Mouse (Mus musculus) heart, embryonic 11.5 days (tissue): ENCODE measurements around the gene Gab1. TPM values are rescaled to one million over a fixed set of nuclear protein-coding genes. Genes with fewer than 3 reads are reported as not detected.

Experiments
- polyA plus RNA-seq: library from polyadenylated mRNA; unstranded; fragments of >200 nt; fragmentation: Nextera tagmentation; extraction: Ambion mirVana; gene quantifications from 2 replicates; pipeline ENCODE4 v1.2.1, GENCODE M21; 2014

Gab1 gene
- polyA plus RNA-seq, 1 experiment from 2014 or later, result 35.0 TPM

Other genes starting within 250 kb of the Gab1 start
- 51.6 and 52.7 TPM in 2 replicates for gene Smarca5, start 141.0 kb downstream of the Gab1 start, polyA plus RNA-seq
- gene Usp38, start 134.4 kb upstream of the Gab1 start, polyA plus RNA-seq, result 19.2 and 19.3 TPM in 2 replicates